Mouse (Mus musculus) liver, postnatal 0 days (tissue): ENCODE measurements around the gene Gpx4.

ENCODE experiments used
- CTCF ChIP-seq: sonication (generic); IDR thresholded peaks from 2 replicates; pipeline ENCODE4 v1.5.1; 2016; ENCODE audit warnings: antibody characterized with exemption, low read depth
- EP300 ChIP-seq: IDR thresholded peaks from 2 replicates; pipeline ENCODE4 v1.6.1; 2016; ENCODE audit warnings: antibody characterized with exemption, low read depth, mild to moderate bottlenecking

DNA sequence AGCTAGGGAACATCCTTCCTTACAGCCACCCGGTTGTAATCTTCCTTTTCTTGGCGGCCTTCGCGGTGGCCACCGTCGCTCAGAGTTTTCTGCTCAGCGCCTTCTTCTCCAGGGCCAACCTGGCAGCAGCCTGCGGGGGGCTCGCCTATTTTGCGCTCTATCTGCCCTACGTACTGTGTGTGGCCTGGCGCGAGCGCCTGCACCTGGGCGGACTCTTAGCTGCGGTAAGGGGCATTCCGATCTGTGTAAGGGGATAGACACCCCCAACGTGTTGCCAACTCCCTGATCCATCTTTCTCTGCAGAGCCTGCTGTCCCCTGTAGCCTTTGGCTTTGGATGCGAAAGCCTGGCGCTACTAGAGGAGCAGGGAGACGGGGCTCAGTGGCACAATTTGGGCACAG, 44.1 kb upstream of the Gpx4 start:
- TF ChIP-seq EP300, result no peak
- no peak for TF ChIP-seq CTCF
